Mouse (Mus musculus) kidney, embryonic 15.5 days (tissue): ENCODE measurements at regions not wholly inside any gene's neighbourhood (a gene's known extent, or its start where the extent isn't known, plus 50 kb on each side); places are given as distances from the start of the nearest gene placed in this dataset.

Experiments used
- ATAC-seq: fragments of 200-750 bp; cut with Nextera tagmentation; replicated peaks from 2 replicates; pipeline ENCODE4 v1.8.0; 2017; ENCODE audit warnings: moderate TSS enrichment; ENCODE audit not compliant: low FRiP score
- H3K27ac ChIP-seq: fragments of 300-500 bp; sonication (generic); 2 replicates; pipeline ENCODE4 v1.5.1; 2015; ENCODE audit warnings: mild to moderate bottlenecking, inconsistent platforms
- H3K27me3 ChIP-seq: fragments of 300-500 bp; sonication (generic); 2 replicates; pipeline ENCODE4 v1.6.1; 2015; ENCODE audit warnings: inconsistent platforms
- H3K36me3 ChIP-seq: fragments of 300-500 bp; sonication (generic); 2 replicates; pipeline ENCODE4 v1.6.1; 2015; ENCODE audit warnings: inconsistent platforms
- H3K4me1 ChIP-seq: fragments of 300-500 bp; sonication (generic); 2 replicates; pipeline ENCODE4 v1.6.1; 2015; ENCODE audit warnings: inconsistent platforms
- H3K4me2 ChIP-seq: fragments of 300-500 bp; sonication (generic); 2 replicates; pipeline ENCODE4 v1.6.1; 2015; ENCODE audit warnings: moderate library complexity, mild to moderate bottlenecking, inconsistent platforms
- H3K4me3 ChIP-seq: fragments of 300-500 bp; sonication (generic); replicated peaks from 2 replicates; pipeline ENCODE4 v1.5.1; 2015; ENCODE audit warnings: mild to moderate bottlenecking, inconsistent platforms
- H3K9ac ChIP-seq: fragments of 300-500 bp; sonication (generic); 2 replicates; pipeline ENCODE4 v1.6.1; 2015; ENCODE audit warnings: mild to moderate bottlenecking, inconsistent platforms
- H3K9me3 ChIP-seq: fragments of 300-500 bp; sonication (generic); replicated peaks from 2 replicates; pipeline ENCODE4 v1.6.1; 2016; ENCODE audit warnings: inconsistent platforms
- WGBS: fragments of 180-500 bp; shearing (Covaris S2); methylation state at CpG from one replicate; pipeline ENCODE4 v1.1.7; 2015; ENCODE audit warnings: mixed read lengths; 5-methylcytosine and 5-hydroxymethylcytosine counted together

DNA sequence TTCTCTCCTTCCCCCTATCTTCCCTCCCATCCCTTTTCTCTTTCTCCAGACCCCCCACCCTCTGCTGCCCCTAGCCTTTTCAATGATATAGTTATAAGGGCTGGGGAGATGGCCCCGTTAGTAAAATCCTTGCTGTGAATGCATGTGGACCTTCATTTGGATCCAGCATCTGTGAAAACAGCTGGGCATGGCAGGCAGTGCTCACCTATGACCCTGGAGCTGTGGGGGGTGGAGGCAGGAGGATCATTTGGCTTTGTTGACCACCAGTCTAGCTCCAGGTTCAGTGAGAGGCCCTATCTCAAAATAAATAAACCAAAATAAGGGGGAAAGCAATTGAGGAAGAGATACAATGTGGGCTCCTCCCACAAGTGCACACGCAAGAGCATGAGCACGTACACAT, 105.3 kb upstream of the S1pr3 start:
- WGBS, result 75% methylated on average over 3 of the region's 3 CpGs
- no peak overlapping the region for H3K27ac ChIP-seq

GRCm38 (mm10) chr13:51304631-51305030, 103.8 kb upstream of the S1pr3 start:
- Histone ChIP-seq H3K4me2 (no peak overlapping the region), H3K9ac (no peak overlapping the region), H3K27me3 (no peaks in the 10 kb centered on the region), H3K4me3 (no peak overlapping the region), H3K27ac (peak overlapping the region; percentile 73), H3K4me1 (peaks cover 7% of the 10 kb centered on the region; the same call in 1 of the 2 replicates), H3K36me3 (no peaks in the 10 kb centered on the region), H3K9me3 (no peaks in the 10 kb centered on the region)
- 38% methylated on average over 4 of the region's 4 CpGs for WGBS
- no peak for ATAC-seq

More for the DNA sequence above, 105.3 kb upstream of the S1pr3 start:
- Histone ChIP-seq H3K36me3 (no peaks in the 10 kb centered on the region), H3K9ac (no peak overlapping the region), H3K4me3 (no peak overlapping the region), H3K4me2 (no peak overlapping the region), H3K9me3 (no peaks in the 10 kb centered on the region), H3K4me1 (peaks cover 7% of the 10 kb centered on the region; the same call in 1 of the 2 replicates), H3K27me3 (no peaks in the 10 kb centered on the region)
- no peak for ATAC-seq

DNA sequence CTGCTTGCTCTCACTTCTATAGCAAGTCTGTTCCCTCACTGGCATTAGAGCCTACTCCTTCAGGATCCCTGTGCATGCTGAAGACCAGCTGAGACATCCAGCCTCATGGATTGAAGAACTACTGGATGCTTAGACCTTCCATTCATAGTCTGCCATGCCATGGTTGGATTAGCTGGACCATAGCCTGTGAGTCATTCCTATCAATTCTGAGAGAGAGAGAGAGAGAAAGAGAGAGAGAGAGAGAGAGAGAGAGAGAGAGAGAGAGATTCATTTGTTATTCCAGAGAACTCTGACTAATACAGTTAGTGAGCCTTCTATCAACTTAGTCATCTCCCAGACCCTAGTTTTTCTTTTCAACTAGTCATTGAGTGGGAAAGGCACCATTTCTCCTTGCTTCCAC, 99.0 kb upstream of the S1pr3 start:
- Histone ChIP-seq H3K4me2 (no peak overlapping the region), H3K27me3 (no peaks in the 10 kb centered on the region), H3K9ac (no peak overlapping the region), H3K9me3 (no peaks in the 10 kb centered on the region), H3K4me1 (peaks cover 53% of the 10 kb centered on the region), H3K36me3 (no peaks in the 10 kb centered on the region), H3K27ac (no peak overlapping the region), H3K4me3 (no peak overlapping the region)
- no peak for ATAC-seq

DNA sequence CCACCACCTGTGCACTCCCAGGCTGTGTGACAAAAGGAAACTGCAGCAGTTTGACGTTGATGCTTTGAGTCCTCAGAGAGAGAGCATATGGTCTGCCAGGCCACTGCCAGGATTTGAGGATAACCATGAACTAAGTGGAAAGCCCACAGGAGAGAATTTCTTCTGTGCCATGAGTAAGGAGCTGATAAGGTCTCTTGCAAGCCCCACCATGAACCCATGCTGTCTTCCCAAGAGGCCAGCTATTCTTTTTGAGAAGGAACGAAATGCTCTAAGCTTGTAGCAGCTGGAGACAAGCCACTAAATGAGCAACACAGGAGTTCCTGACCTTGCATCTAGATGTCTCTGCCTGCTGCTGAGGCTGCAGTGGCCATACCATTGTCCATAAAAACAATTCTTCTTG, 98.4 kb upstream of the S1pr3 start:
- Histone ChIP-seq H3K27ac (peak overlapping the region; percentile 91; the same call in 1 of the 2 replicates), H3K36me3 (no peaks in the 10 kb centered on the region), H3K9me3 (no peaks in the 10 kb centered on the region), H3K9ac (no peak overlapping the region), H3K4me3 (no peak overlapping the region), H3K4me1 (peaks cover 59% of the 10 kb centered on the region), H3K4me2 (no peak overlapping the region), H3K27me3 (no peaks in the 10 kb centered on the region)
- 55% methylated on average over 2 of the region's 2 CpGs for WGBS
- ATAC-seq, result no peak

DNA sequence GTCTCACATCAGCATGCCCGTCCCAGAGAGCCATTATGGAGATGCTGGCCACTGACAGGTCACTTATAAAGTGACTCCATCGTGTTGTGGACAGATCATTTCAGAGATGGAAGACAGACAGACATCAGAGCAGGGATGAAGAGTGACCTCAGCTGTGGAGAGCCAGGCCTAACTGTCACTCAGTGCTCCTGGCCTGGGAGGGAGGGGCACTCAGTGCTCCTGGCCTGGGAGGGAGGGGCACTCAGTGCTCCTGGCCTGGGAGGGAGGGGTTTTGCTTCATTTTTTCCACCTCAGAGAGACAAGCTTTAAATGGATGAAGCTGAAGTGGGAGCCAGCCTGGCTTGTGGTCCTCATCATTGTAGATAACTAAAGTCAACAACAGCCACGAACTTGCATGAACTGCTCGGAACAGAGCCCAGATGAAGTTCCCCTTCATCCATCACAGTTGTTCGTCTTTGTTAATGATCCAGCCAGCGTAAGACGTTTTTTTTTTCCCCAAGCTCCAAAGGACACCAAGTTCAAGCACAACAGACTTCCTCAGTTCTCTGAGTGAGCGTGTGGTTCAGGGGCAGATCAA, 96.7 kb upstream of the S1pr3 start:
- H3K4me2 ChIP-seq, result no peak overlapping the region
- no peak for ATAC-seq
- H3K27me3 ChIP-seq, result no peaks in the 10 kb centered on the region
- H3K9me3 ChIP-seq, result no peaks in the 10 kb centered on the region
- H3K4me3 ChIP-seq, result no peak overlapping the region
- peaks cover 61% of the 10 kb centered on the region for H3K4me1 ChIP-seq
- 35% methylated on average over 8 of the region's 8 CpGs for WGBS
- H3K9ac ChIP-seq, result no peak overlapping the region
- H3K27ac ChIP-seq, result peak overlapping the region; percentile 91
- no peaks in the 10 kb centered on the region for H3K36me3 ChIP-seq

GRCm38 (mm10) chr13:51313129-51313850, 95.1 kb upstream of the S1pr3 start:
- no peaks in the 10 kb centered on the region for H3K9me3 ChIP-seq
- peak overlapping the region; percentile 91 for H3K27ac ChIP-seq
- H3K36me3 ChIP-seq, result no peaks in the 10 kb centered on the region
- no peak overlapping the region for H3K4me2 ChIP-seq
- 39% methylated on average over 5 of the region's 5 CpGs for WGBS
- H3K9ac ChIP-seq, result no peak overlapping the region
- no peak overlapping the region for H3K4me3 ChIP-seq
- peak; percentile 43; the same call in 1 of the 2 replicates for ATAC-seq
- no peaks in the 10 kb centered on the region for H3K27me3 ChIP-seq
- peaks cover 60% of the 10 kb centered on the region for H3K4me1 ChIP-seq

DNA sequence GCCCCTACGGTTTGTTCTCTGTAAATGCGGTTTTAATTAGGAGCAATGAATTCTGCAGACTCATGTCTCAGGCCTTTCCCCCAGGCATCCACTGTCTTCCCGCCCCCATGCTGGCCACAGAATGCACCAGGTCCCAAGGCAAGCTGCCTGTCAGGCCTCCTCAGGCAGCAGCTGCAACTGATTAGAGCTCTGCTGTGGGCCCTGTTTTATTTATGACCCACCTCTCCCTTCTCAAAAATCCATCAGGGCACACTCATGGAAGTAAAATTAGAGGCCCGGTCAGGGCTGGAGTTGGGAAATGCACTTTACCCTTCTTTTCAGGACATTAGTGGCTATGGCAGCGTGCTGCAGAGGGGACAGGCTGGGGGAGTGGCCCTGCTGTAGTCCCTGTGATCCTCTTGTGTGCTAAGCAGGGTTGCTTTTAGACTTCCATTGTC, 93.9 kb upstream of the S1pr3 start:
- no peak overlapping the region for H3K4me2 ChIP-seq
- 6% methylated on average over 5 of the region's 5 CpGs for WGBS
- peaks cover 60% of the 10 kb centered on the region for H3K4me1 ChIP-seq
- no peaks in the 10 kb centered on the region for H3K27me3 ChIP-seq
- ATAC-seq, result peak; percentile 88
- no peak overlapping the region for H3K9ac ChIP-seq
- H3K27ac ChIP-seq, result peak overlapping the region; percentile 91
- no peaks in the 10 kb centered on the region for H3K9me3 ChIP-seq
- H3K36me3 ChIP-seq, result no peaks in the 10 kb centered on the region
- H3K4me3 ChIP-seq, result no peak overlapping the region

DNA sequence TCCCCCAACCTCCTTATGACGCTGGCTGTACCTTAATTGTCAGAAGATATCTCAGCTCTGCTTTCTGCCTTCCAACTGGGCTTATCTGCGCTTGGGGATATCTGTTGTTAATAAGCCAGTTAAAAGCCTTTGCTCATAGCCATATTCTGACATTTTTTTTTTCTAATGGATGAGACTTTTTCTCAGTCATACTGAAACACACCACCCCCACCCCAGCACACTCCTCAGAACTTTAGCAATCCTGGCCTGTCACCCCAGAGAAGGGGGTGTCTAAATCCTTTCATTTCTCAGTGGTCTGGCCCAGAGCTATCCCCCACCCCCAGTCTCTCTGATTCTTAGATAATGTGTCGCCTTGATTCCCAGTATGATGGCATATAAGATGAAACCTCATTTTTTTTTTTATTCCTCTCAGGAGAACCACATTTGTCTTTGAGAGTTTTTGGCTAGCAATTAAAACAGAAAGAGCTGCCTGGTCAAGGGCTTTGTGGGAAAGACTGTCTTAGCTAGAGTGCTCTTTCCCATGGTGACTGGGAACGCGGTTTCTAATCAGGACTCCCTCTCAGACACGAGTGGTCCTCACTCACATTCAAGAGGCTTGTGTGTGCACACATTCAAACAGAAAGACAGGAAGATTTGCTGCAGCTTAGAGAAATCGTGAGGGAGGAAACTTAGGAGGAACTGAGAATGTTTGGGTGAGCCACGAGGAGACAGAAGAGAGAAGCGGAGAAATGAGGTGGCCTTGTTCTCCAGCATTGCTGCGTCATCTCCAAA, 93.2 kb upstream of the S1pr3 start:
- peaks cover 55% of the 10 kb centered on the region for H3K4me1 ChIP-seq
- 40% methylated on average over 10 of the region's 10 CpGs for WGBS
- ATAC-seq, result no peak
- H3K36me3 ChIP-seq, result no peaks in the 10 kb centered on the region
- H3K9ac ChIP-seq, result no peak overlapping the region
- no peak overlapping the region for H3K4me3 ChIP-seq
- H3K27me3 ChIP-seq, result no peaks in the 10 kb centered on the region
- H3K4me2 ChIP-seq, result no peak overlapping the region
- H3K27ac ChIP-seq, result peak overlapping the region; percentile 91
- H3K9me3 ChIP-seq, result no peaks in the 10 kb centered on the region

- peaks cover 51% of the 10 kb centered on the region for H3K4me1 ChIP-seq
- no peak overlapping the region for H3K4me3 ChIP-seq
- peak overlapping the region; percentile 91 for H3K27ac ChIP-seq
- H3K4me2 ChIP-seq, result no peak overlapping the region
- no peaks in the 10 kb centered on the region for H3K27me3 ChIP-seq
- H3K9ac ChIP-seq, result no peak overlapping the region
- no peak for ATAC-seq
- H3K9me3 ChIP-seq, result no peaks in the 10 kb centered on the region
- H3K36me3 ChIP-seq, result no peaks in the 10 kb centered on the region
- 44% methylated on average over 5 of the region's 5 CpGs for WGBS
Measured at GRCm38 (mm10) chr13:51315779-51316041, 92.7 kb upstream of the S1pr3 start.

DNA sequence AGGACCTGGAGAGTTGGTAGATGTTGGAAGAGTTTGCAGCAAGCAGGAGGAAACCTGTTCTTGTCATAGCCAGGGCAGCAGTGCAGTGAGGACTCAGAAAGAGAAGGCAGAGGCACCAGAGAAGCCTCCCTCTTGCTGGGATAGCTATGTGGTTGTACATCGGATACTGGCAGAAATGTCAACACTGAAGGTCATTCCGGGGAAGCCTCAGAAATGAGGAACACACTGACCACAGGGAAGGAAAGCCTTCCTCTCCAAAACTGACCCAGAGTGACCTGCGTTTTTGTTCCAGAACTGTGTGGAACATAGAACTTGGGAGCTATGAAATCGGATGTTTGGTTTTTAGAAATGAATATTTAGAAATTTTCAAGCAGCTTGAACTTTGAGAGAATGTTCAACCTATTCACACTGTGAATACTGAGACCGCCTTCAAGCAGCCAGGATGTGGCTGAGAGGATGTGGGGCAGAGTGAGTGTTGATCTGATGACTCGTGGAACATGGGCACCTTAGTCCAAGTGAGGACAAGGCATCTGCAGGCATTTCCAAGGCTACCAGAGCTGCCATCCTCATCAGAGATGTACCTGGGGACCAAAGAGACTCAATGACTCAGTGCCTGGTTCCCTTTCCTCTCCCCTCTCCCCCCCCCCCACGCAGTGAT, 85.3 kb upstream of the S1pr3 start:
- 78% methylated on average over 7 of the region's 7 CpGs for WGBS
- Histone ChIP-seq H3K36me3 (no peaks in the 10 kb centered on the region), H3K4me2 (no peak overlapping the region)

DNA sequence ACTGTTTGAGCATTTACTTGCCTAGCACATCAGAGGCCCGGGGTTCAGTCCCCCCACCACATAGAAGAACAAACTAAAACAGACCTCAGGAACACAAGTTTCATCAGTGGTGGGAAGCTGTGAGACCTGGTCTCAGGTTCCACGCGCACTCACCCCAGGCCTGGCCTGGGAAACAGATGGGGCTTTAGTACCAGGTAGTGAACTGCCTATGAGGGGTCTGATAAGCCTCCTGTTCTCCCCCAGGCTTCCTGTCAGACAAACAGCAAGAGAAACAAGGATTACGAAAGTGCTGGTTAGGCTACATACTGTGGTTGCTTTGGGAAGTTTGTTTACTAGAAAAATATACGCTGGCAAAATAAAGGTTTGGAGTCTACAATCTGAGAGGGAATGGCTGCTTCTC, 83.7 kb upstream of the S1pr3 start:
- no peak for ATAC-seq
- H3K4me2 ChIP-seq, result no peak overlapping the region
- WGBS, result 74% methylated on average over 5 of the region's 5 CpGs
- H3K27ac ChIP-seq, result no peak overlapping the region
- H3K9me3 ChIP-seq, result no peaks in the 10 kb centered on the region
- no peak overlapping the region for H3K4me3 ChIP-seq
- no peaks in the 10 kb centered on the region for H3K27me3 ChIP-seq
- peaks cover 26% of the 10 kb centered on the region for H3K4me1 ChIP-seq
- H3K9ac ChIP-seq, result no peak overlapping the region
- H3K36me3 ChIP-seq, result no peaks in the 10 kb centered on the region

More for the DNA sequence above, 85.3 kb upstream of the S1pr3 start:
- Histone ChIP-seq H3K9me3 (no peaks in the 10 kb centered on the region), H3K4me3 (no peak overlapping the region), H3K27ac (no peak overlapping the region), H3K27me3 (no peaks in the 10 kb centered on the region), H3K4me1 (peaks cover 14% of the 10 kb centered on the region), H3K9ac (no peak overlapping the region)
- no peak for ATAC-seq

DNA sequence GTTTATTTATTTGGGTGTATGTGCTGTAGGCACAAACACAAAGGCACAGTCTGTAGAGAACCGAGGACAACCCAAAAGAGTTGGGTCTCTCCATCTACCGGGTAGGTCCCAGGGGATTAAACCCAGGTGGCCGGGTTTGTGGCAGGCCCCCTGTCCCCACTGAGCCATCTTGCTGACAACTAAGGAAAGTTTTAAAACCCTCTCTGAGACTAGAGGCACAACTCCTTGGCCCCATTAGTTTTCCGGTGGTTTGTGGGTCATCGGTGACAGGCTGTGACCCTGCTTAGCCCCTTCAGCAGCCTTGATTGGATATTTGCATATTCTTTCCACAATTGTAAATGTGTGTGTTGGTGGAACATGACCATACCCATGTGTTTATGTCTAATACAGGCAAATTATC, 83.1 kb upstream of the S1pr3 start:
- H3K4me2 ChIP-seq, result no peak overlapping the region
- ATAC-seq, result no peak
- H3K4me1 ChIP-seq, result peaks cover 29% of the 10 kb centered on the region
- no peaks in the 10 kb centered on the region for H3K36me3 ChIP-seq
- no peak overlapping the region for H3K4me3 ChIP-seq
- H3K27me3 ChIP-seq, result no peaks in the 10 kb centered on the region
- H3K27ac ChIP-seq, result 0 out of 2 replicates have a peak overlapping the region, but pooled peaks have one; percentile 9
- H3K9ac ChIP-seq, result no peak overlapping the region
- H3K9me3 ChIP-seq, result no peaks in the 10 kb centered on the region
- WGBS, result 73% methylated on average over 5 of the region's 5 CpGs
